Mouse (Mus musculus): ENCODE measurements around the gene Tspan17.

Tspan17 gene

GRCm38 (mm10) chr13:54805134-54805838 is 16.1 kb downstream of the Tspan17 start:
- no peak for DNase-seq (ENCODE audit: low read depth)

DNA sequence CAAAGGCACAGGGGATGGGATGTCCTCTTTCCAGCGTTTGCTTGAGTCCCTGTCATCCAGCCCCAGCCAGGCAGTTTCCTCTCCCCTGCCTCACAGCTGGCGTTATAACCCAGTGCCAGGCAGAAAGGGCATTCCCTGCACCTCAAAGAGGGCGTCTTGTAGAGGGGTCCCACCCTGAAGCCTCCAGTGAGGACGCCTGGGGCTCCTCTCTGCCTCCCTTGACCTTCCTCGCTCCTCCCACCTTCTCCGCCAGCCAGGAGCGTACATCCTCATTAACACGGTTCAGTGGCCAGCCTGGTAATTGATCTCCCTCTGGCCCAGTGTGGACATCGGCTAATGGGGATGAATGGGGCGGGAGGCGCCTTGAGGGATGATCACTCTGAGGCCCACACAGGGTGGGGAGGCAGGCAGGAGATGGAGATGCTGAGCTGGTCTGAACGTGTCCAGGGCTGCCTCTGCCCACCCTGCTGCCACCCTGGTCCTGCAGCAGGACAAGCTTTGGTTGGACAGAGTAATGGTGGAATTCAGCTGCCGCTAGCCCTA is 17.3 kb downstream of the Tspan17 start:
- DNase-seq (ENCODE audit: low read depth), result no peak

GRCm38 (mm10) chr13:54808067-54808466 is 18.9 kb downstream of the Tspan17 start:
- no peak for DNase-seq (ENCODE audit: low read depth)

- no peak for DNase-seq (ENCODE audit: low read depth)
These were observed 22.3 kb downstream of the Tspan17 start for GRCm38 (mm10) chr13:54811476-54811875.

DNA sequence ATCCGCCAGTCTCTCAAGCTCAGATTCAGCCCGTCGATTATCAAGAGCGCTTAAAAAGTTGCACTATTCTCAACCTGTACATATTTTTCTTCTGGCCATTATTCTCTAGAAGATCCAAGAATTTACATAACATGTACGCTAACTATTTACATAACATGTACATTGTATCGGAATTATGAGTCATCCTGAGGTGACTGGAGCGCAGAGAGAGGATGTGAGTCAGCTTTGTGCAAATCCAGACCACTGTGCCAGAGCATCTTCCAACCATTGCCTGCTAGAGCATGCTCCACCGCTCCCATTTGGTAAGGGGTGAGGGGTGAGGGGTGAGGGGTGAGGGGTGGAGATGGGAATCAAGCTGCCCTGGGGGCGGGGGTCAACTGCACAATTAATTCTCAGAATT is 24.2 kb downstream of the Tspan17 start:
- DNase-seq (ENCODE audit: low read depth), result no peak

GRCm38 (mm10) chr13:54818399-54819254 is 29.4 kb downstream of the Tspan17 start:
- DNase-seq (ENCODE audit: low read depth), result no peak

GRCm38 (mm10) chr13:54821106-54821505 is 31.9 kb downstream of the Tspan17 start:
- DNase-seq (ENCODE audit: low read depth), result no peak

DNA sequence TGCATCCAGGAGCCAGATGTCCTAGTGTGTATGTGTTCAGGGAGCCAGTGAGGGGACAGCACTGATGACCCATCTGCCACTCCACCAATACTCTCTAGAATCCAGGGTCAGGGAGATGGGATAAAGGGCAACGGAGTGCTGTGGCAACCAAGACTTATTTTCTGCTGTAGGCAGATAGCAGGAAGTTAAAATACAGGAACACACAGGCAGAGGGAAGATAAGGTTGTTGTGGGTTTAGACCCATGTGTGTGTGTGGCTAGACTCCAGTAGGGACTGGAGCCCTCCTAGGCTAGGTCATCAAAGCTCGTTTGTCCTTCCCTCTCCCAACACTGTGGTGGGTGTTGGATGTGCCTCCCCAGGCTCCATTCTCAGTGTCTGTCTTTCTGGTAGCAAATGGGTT is 32.8 kb downstream of the Tspan17 start:
- DNase-seq (ENCODE audit: low read depth), result no peak

- DNase-seq (ENCODE audit: low read depth), result no peak
These were observed 35.1 kb downstream of the Tspan17 start for GRCm38 (mm10) chr13:54824111-54824931.

DNA sequence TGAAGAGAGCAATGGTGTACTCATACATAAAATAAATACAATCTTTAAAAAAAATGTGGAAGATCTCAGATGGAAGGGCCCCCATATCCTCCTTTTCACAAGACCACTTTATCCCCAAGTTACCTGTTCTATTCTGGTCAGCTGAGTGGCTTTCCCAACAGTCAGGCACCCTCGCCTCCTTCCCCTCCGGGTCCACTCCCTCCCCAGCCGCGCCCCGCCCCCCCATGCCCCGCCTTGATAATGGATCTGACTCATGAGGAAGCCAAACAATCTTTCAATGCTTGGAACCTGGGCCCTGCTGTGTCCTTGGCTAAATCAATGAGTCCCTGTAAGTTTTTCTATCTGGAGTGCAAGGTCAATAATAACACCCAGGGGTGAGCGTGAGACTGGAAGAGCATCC is 38.8 kb downstream of the Tspan17 start:
- DNase-seq (ENCODE audit: low read depth), result no peak

DNA sequence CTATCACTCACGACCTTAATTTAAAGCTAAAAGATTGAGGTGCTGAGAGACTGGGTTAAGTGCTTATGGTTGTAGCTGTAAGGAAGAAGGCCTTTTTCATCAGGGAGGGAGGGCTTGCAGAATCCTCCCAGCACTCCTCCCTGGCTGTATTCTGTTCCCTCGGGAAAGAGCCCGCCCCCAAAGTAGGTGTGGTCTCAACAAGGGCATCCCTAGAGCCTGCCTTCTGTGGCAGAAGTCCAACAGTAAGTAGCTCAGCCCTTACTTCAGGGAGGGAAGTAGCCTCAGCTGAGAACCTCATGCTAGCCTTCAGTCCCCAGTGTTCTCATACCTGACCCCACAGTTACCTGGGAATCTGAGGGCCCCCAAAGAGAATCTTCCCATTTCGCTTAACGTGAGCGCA is 39.3 kb downstream of the Tspan17 start:
- no peak for DNase-seq (ENCODE audit: low read depth)

GRCm38 (mm10) chr13:54829450-54829849 is 40.3 kb downstream of the Tspan17 start:
- DNase-seq (ENCODE audit: low read depth), result no peak

DNA sequence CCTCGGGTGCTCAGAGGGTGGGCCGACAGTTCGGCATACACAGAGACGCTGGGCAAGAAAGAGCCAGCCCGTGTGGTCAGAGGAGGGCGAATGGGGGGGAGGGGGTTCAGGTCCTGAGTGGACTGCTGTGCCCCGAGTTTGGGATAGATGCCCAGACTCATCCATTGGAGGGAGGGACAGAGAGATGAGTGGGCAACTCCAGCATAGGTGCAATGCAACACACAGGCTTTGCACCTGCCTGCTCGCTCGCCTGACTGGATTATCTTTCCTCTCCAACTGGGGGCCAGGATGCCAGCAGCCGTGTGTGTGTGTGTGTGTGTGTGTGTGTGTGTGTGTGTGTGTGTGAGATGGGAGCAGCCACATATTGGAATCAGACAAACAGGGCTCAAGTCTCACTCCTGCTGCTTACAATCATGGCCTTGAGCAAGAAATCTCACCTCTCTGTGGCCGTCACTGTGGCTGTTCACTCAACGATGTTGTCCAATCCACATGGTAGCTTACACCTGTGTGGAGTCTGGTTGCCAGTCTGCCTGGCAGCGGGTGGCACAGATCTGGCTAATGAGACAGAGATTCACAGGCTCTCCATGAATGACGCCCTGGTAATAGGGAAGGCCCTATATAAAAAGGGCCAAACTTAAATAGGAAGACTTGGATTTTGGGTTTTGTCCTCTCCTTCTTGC is 47.3 kb downstream of the Tspan17 start:
- DNase-seq (ENCODE audit: low read depth), result no peak

DNA sequence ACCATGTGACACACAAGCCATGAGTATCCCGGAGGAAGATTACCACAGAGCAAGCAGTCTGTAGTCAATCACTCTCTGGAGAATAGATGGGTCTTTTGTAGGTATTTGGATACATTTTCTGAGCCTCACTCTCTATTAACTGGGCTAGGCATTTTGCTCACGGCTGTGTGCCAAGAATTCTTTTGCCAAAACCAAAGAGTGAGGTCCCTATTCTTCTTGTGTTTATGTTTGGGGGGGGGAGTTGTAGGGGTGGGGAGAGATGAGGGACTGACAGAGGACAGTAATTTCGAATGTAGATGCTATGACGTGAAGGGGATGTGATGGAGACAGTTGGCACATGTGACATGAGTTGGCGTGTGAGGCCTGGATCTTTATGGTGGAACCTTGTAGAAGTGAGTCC is 47.9 kb downstream of the Tspan17 start:
- DNase-seq (ENCODE audit: low read depth), result no peak

DNA sequence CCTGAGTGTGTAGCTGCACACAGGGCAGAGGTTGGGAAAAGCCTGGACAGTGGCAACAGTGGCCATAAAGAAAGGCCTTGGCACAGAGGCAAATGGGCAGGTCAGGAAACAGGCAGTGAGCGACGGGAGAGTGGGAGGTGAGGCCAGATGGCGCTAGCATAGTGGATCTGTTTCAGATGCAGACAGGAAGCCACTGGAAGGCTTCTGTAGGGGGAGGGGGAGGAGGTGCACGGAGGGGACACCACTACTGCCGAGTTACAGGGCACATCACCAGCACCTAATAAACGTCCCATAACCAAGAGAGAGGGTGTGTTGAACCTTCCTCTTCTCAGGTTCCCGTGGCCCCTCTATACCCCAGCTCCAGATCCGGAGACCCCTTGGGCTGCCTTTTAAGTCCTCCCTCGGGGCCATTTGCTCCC is 48.3 kb downstream of the Tspan17 start:
- DNase-seq (ENCODE audit: low read depth), result no peak

DNA sequence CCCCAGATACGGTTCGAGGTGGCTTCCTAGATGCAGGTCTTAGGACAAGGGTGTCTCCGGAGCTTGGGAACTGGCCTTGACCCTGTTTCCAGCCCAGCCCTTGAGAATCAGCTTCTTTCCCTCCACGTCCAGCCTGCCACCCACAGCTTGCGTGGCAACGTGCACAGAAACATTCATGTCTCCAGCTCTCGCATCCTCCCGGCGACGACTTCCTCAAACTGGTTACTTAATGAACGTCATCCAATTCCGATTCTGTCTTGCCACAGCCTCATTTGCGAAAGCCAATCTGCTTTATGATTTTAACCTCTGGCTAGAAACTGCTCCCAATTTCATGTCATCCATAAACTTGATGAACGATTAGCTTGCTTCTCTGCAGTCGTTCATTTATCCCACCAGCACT is 49.4 kb downstream of the Tspan17 start:
- DNase-seq (ENCODE audit: low read depth), result no peak

DNA sequence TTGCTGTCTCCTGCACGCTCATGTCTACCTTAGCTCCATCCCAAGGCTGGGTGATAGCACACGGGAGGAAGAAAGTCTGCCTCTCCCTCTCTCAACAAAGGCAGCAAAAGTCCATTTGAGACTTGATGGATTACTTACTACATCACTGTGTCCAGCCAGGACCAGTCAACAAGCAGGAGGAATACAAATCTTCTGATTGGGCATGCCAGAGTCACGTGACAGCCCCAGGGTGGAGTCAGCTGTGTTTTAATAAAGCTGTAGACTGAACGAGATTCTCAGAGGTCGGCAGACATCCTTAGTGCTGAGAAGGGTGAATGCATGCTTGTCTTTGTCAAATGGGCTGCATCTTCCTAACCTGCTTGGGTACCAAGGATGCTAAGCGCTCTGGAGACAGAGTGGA is 50.0 kb downstream of the Tspan17 start:
- DNase-seq (ENCODE audit: low read depth), result no peak

- no peak for DNase-seq (ENCODE audit: low read depth)
These were observed 55.4 kb downstream of the Tspan17 start for GRCm38 (mm10) chr13:54844579-54844978.
